ENCODE assay signal across 13 mouse cellular contexts in the genomic region with DNA sequence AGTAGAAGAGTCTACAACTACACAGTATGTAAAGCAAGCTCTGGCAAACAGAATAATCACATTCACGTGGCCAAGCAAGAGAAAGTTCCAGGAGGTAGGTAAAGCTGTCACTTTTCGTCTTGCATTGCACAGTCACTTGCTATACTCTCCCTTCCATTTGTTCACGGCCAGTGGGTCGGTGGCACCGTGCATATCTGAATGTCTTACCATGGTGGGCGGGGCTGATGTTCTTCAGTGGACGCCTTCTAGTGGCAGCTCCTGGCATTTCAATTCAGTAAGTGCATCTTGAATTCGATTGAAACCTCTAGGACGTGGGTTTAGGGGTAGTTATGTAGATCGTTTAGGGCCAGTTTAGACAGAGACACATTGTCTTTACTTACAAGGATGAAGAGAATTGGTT.
DNase-seq lines count a peak whose midpoint lies in the region; ATAC-seq and TF ChIP-seq lines count a peak whose summit lies in the region.
"Had no signal": no experiment of that assay in that cellular context is flagged by ENCODE, and none has a peak within 500 bp of the region (broad histone marks: within the 10 kb centered on the region; RNA-seq: fewer than 3 reads in every experiment).

No protein-coding gene starts in this region.

- H3K27me3 ChIP-seq in E14TG2a.4 (ENCODE audit: insufficient read depth, low read length): no peaks in the 10 kb centered on the region
- H3K27me3 ChIP-seq in embryonic facial prominence, embryonic 11.5 days (ENCODE audit: control insufficient read depth, insufficient read depth, low read length): no peaks in the 10 kb centered on the region
- H3K27me3 ChIP-seq: forebrain, embryonic 13.5 days; liver, embryonic 13.5 days had no signal

- peak; percentile 83 for ATAC-seq in embryonic facial prominence, embryonic 11.5 days (replicated peaks; ENCODE audit: insufficient number of reproducible peaks, low FRiP score, low TSS enrichment, low read depth)
- ATAC-seq: forebrain, embryonic 13.5 days had no signal

- H3K4me2 ChIP-seq in embryonic facial prominence, embryonic 11.5 days (ENCODE audit: low read depth, low read length): no peak overlapping the region
- H3K4me2 ChIP-seq: forebrain, embryonic 13.5 days; liver, embryonic 13.5 days had no signal

- intact Hi-C loops in left cerebral cortex, adult 2 months (cut with DNase I): no loop called here
- intact Hi-C loops in left cerebral cortex, postnatal 25 days (cut with DNase I): no loop called here

- TF ChIP-seq CTCF in left cerebral cortex, adult 2 months (IDR thresholded peaks at IDR 0.05): peak; percentile 15
- TF ChIP-seq CTCF in E14TG2a.4 (conservative IDR thresholded peaks at IDR 0.05; ENCODE audit: low read length): peak; percentile 39

- no peak overlapping the region for H3K9ac ChIP-seq in embryonic facial prominence, embryonic 11.5 days (replicated peaks; ENCODE audit: low read length)
- H3K9ac ChIP-seq: forebrain, embryonic 13.5 days; liver, embryonic 13.5 days had no signal

- DNase-seq in left cerebral cortex, adult 2 months (ENCODE audit: extremely low spot score in 1 of 2, low spot score in 2 of 2): no peak
- DNase-seq in left cerebral cortex, adult 8-10 months (ENCODE audit: low spot score in 2 of 2): no peak
- peak; percentile 65 for DNase-seq in embryonic facial prominence, embryonic 11.5 days (ENCODE audit: low spot score)
- DNase-seq in thymus, postnatal 25 days: peak; percentile 36
- DNase-seq in left cerebral cortex, postnatal 25 days (ENCODE audit: low spot score in 2 of 2): no peak
- no peak for DNase-seq in right cerebral cortex, postnatal 25 days
- DNase-seq: cerebellum, postnatal 36 days; heart, adult 2 months; heart, postnatal 36 days; liver, embryonic 13.5 days had no signal

- WGBS in embryonic facial prominence, embryonic 11.5 days: 58% methylated on average over 10 of the region's 10 CpGs

- H3K36me3 ChIP-seq in E14TG2a.4 (ENCODE audit: insufficient read depth, low read length): no peaks in the 10 kb centered on the region
- no peaks in the 10 kb centered on the region for H3K36me3 ChIP-seq in embryonic facial prominence, embryonic 11.5 days (replicated peaks; ENCODE audit: control insufficient read depth, insufficient read depth, low read depth, low read length)
- H3K36me3 ChIP-seq: liver, embryonic 13.5 days had no signal

- H3K4me3 ChIP-seq in left cerebral cortex, adult 2 months: no peak overlapping the region
- H3K4me3 ChIP-seq in E14TG2a.4 (replicated peaks; ENCODE audit: low read length): no peak overlapping the region
- H3K4me3 ChIP-seq in embryonic facial prominence, embryonic 11.5 days (ENCODE audit: low read depth, low read length): no peak overlapping the region
- H3K4me3 ChIP-seq: forebrain, embryonic 13.5 days; heart, adult 2 months; liver, embryonic 13.5 days had no signal

- H3K4me1 ChIP-seq in E14TG2a.4 (replicated peaks; ENCODE audit: low read depth, low read length): no peaks in the 10 kb centered on the region
- H3K4me1 ChIP-seq in embryonic facial prominence, embryonic 11.5 days (ENCODE audit: control insufficient read depth, insufficient read depth, low read length): no peaks in the 10 kb centered on the region
- H3K4me1 ChIP-seq: forebrain, embryonic 13.5 days; liver, embryonic 13.5 days had no signal

- no peak overlapping the region for H3K27ac ChIP-seq in left cerebral cortex, adult 2 months
- H3K27ac ChIP-seq in embryonic facial prominence, embryonic 11.5 days (replicated peaks; ENCODE audit: low read depth, low read length): no peak overlapping the region
- H3K27ac ChIP-seq: forebrain, embryonic 13.5 days; heart, adult 2 months; liver, embryonic 13.5 days; macrophage had no signal

- H3K9me3 ChIP-seq in E14TG2a.4 (ENCODE audit: low read length): no peaks in the 10 kb centered on the region
- no peaks in the 10 kb centered on the region for H3K9me3 ChIP-seq in embryonic facial prominence, embryonic 11.5 days (replicated peaks; ENCODE audit: control insufficient read depth, low read length)
- H3K9me3 ChIP-seq: forebrain, embryonic 13.5 days; liver, embryonic 13.5 days had no signal

Comparison
In these comparisons a context has a peak if more than half of its experiments do, and no peak if none do; other contexts are left out.
1. DNase-seq: peak in embryonic facial prominence, embryonic 11.5 days (single experiment) and thymus, postnatal 25 days (single experiment); none in left cerebral cortex, adult 2 months (0 of 2), left cerebral cortex, adult 8-10 months (0 of 2), left cerebral cortex, postnatal 25 days (0 of 2) and right cerebral cortex, postnatal 25 days (single experiment).